Mouse (Mus musculus) right cerebral cortex, postnatal 14 days (tissue): ENCODE measurements around the gene Prkg1.
A peak's percentile ranks its signal among the peaks of the same experiment; 100 is the strongest.

Experiments
- DNase-seq: peaks from one replicate; pipeline ENCODE4 v3.0.0; 2022

Prkg1 gene

GRCm38 (mm10) chr19:31011528-31012133 is 753.2 kb downstream of the Prkg1 start:
- DNase-seq: no peak

GRCm38 (mm10) chr19:30998572-30998971 is 766.3 kb downstream of the Prkg1 start:
- no peak for DNase-seq

GRCm38 (mm10) chr19:30990390-30990789 is 774.4 kb downstream of the Prkg1 start:
- DNase-seq: no peak

GRCm38 (mm10) chr19:30982436-30982835 is 782.4 kb downstream of the Prkg1 start:
- DNase-seq: no peak

GRCm38 (mm10) chr19:30978096-30978495 is 786.7 kb downstream of the Prkg1 start:
- DNase-seq: no peak

- no peak for DNase-seq
Measured at GRCm38 (mm10) chr19:30950610-30951009, 814.2 kb downstream of the Prkg1 start.

- no peak for DNase-seq
Measured at GRCm38 (mm10) chr19:30948202-30948601, 816.6 kb downstream of the Prkg1 start.

- DNase-seq: no peak
Measured at GRCm38 (mm10) chr19:30942369-30942992, 822.4 kb downstream of the Prkg1 start.

GRCm38 (mm10) chr19:30938058-30938457 is 826.8 kb downstream of the Prkg1 start:
- no peak for DNase-seq

- DNase-seq: no peak
Measured at GRCm38 (mm10) chr19:30931469-30932192, 833.2 kb downstream of the Prkg1 start.

- DNase-seq: no peak
Measured at GRCm38 (mm10) chr19:30924032-30924431, 840.8 kb downstream of the Prkg1 start.

- DNase-seq: no peak
Measured at GRCm38 (mm10) chr19:30902290-30902689, 862.5 kb downstream of the Prkg1 start.

- DNase-seq: no peak
Measured at GRCm38 (mm10) chr19:30901025-30901424, 863.8 kb downstream of the Prkg1 start.

GRCm38 (mm10) chr19:30890377-30890776 is 874.5 kb downstream of the Prkg1 start:
- DNase-seq: peak; percentile 4

GRCm38 (mm10) chr19:30889851-30890250 is 875.0 kb downstream of the Prkg1 start:
- DNase-seq: no peak

- no peak for DNase-seq
Measured at GRCm38 (mm10) chr19:30861441-30861840, 903.4 kb downstream of the Prkg1 start.

- DNase-seq: no peak
Measured at GRCm38 (mm10) chr19:30851023-30851422, 913.8 kb downstream of the Prkg1 start.

- no peak for DNase-seq
Measured at GRCm38 (mm10) chr19:30844916-30845315, 919.9 kb downstream of the Prkg1 start.

- DNase-seq: no peak
Measured at GRCm38 (mm10) chr19:30843637-30844036, 921.2 kb downstream of the Prkg1 start.

GRCm38 (mm10) chr19:30843052-30843564 is 921.7 kb downstream of the Prkg1 start:
- no peak for DNase-seq

- no peak for DNase-seq
Measured at GRCm38 (mm10) chr19:30842640-30843039, 922.2 kb downstream of the Prkg1 start.

GRCm38 (mm10) chr19:30833045-30833651 is 931.7 kb downstream of the Prkg1 start:
- no peak for DNase-seq

GRCm38 (mm10) chr19:30829231-30829775 is 935.5 kb downstream of the Prkg1 start:
- no peak for DNase-seq
